Mouse (Mus musculus) cerebellum, adult 2 months (tissue): ENCODE measurements around the gene Ccnl2. TPM values are rescaled to one million over a fixed set of nuclear protein-coding genes. Genes with fewer than 3 reads are reported as not detected.

Experiments
- DNase-seq, 2 experiments: peaks; one replicate each; pipeline ENCODE4 v3.0.0; 2021
- H3K27ac ChIP-seq: fragments of 200-500 bp; 2 replicates; pipeline ENCODE4 v1.5.1; 2012; ENCODE audit warnings: low read length, control low read depth, inconsistent platforms; ENCODE audit not compliant: insufficient read depth
- H3K27me3 ChIP-seq: fragments of 200-500 bp; 2 replicates; pipeline ENCODE4 v1.6.1; 2012; ENCODE audit warnings: inconsistent platforms, mild to moderate bottlenecking, low read length, moderate library complexity; ENCODE audit not compliant: control insufficient read depth, insufficient read depth
- H3K4me1 ChIP-seq: fragments of 200-500 bp; 2 replicates; pipeline ENCODE4 v1.6.1; 2011; ENCODE audit warnings: low read length; ENCODE audit not compliant: control insufficient read depth, insufficient read depth
- H3K4me3 ChIP-seq: fragments of 200-500 bp; replicated peaks from 2 replicates; pipeline ENCODE3; 2011; ENCODE audit warnings: mild to moderate bottlenecking, low read depth, low read length, control low read depth; ENCODE audit not compliant: insufficient read depth
- CTCF ChIP-seq: fragments of 200-500 bp; IDR thresholded peaks from 2 replicates; pipeline ENCODE4 v1.5.1; 2011; ENCODE audit warnings: low read depth, mild to moderate bottlenecking, control low read depth, low read length, moderate library complexity, borderline replicate concordance; ENCODE audit not compliant: insufficient read depth
- POLR2A ChIP-seq: fragments of 200-500 bp; IDR thresholded peaks from 2 replicates; pipeline ENCODE4 v1.6.1; 2011; ENCODE audit warnings: low read length, control low read depth, borderline replicate concordance; ENCODE audit not compliant: insufficient read depth
- whole genome bisulfite sequencing: fragments of 180-500 bp; shearing (Covaris S2); methylation state at CpG from one replicate; pipeline ENCODE4 v1.1.7; 2018; 5-methylcytosine and 5-hydroxymethylcytosine counted together
- polyA plus RNA-seq: library from polyadenylated mRNA; depleted of rRNA; stranded (reverse); fragments of >200 nt; gene quantifications from 2 replicates; pipeline ENCODE4 v1.2.3, GENCODE M21; 2012; rRNA removed

Gene Ccnl2
- polyA plus RNA-seq: 171 and 172 TPM in 2 replicates

- Histone ChIP-seq H3K4me3 (peak within 1 kb of the TSS; percentile 98), H3K27me3 (no peaks in the 10 kb centered on the region), H3K27ac (peak within 1 kb of the TSS; percentile 85), H3K4me1 (peaks cover 8% of the 10 kb centered on the region; the same call in 1 of the 2 replicates)
- under 1% methylated on average over 55 of the region's 60 CpGs for WGBS
- DNase-seq: peak; percentile 92 to 95
- TF ChIP-seq CTCF: no peak
- TF ChIP-seq POLR2A: peak; percentile 57; the same call in 1 of the 2 replicates
These were observed at the start of gene Ccnl2 for GRCm38 (mm10) chr4:155811929-155812664. Gene Ccnl2 (plus strand): TSS chr4:155812489.

GRCm38 (mm10) chr4:155769496-155769879 is 42.8 kb upstream of the Ccnl2 start:
- TF ChIP-seq CTCF (no peak), POLR2A (no peak)
- no peak for DNase-seq
- peak overlapping the region; percentile 35; the same call in 1 of the 2 replicates for H3K27ac ChIP-seq
- 38% methylated on average over 5 of the region's 5 CpGs for WGBS
- peaks cover 9% of the 10 kb centered on the region for H3K4me1 ChIP-seq
- H3K27me3 ChIP-seq: no peaks in the 10 kb centered on the region
- no peak overlapping the region for H3K4me3 ChIP-seq

GRCm38 (mm10) chr4:155769880-155770512 is 42.3 kb upstream of the Ccnl2 start:
- peaks cover 10% of the 10 kb centered on the region for H3K4me1 ChIP-seq
- H3K4me3 ChIP-seq: peak overlapping the region; percentile 62
- DNase-seq: peak; percentile 94 to 97
- WGBS: under 1% methylated on average over 39 of the region's 39 CpGs
- TF ChIP-seq POLR2A (peak; percentile 62), CTCF (peak; percentile 93)
- H3K27me3 ChIP-seq: no peaks in the 10 kb centered on the region
- peak overlapping the region; percentile 74 for H3K27ac ChIP-seq

GRCm38 (mm10) chr4:155770626-155771025 is 41.7 kb upstream of the Ccnl2 start:
- Histone ChIP-seq H3K27ac (peak overlapping the region; percentile 2; the same call in 1 of the 2 replicates), H3K27me3 (no peaks in the 10 kb centered on the region), H3K4me3 (peak overlapping the region; percentile 62), H3K4me1 (peaks cover 16% of the 10 kb centered on the region)
- no peak for DNase-seq
- WGBS: 22% methylated on average over 24 of the region's 24 CpGs
- TF ChIP-seq POLR2A: no peak
- TF ChIP-seq CTCF: no peak

- H3K27ac ChIP-seq: no peak overlapping the region
- DNase-seq: no peak
- TF ChIP-seq POLR2A: no peak
- TF ChIP-seq CTCF: no peak
- H3K4me3 ChIP-seq: no peak overlapping the region
- 70% methylated on average over 2 of the region's 2 CpGs for WGBS
- H3K27me3 ChIP-seq: no peaks in the 10 kb centered on the region
- peaks cover 21% of the 10 kb centered on the region for H3K4me1 ChIP-seq
These were observed 40.6 kb upstream of the Ccnl2 start for GRCm38 (mm10) chr4:155771706-155772105.

- H3K27me3 ChIP-seq: no peaks in the 10 kb centered on the region
- DNase-seq: no peak
- 84% methylated on average over 13 of the region's 13 CpGs for WGBS
- no peak overlapping the region for H3K4me3 ChIP-seq
- peaks cover 21% of the 10 kb centered on the region for H3K4me1 ChIP-seq
- no peak overlapping the region for H3K27ac ChIP-seq
- no peak for TF ChIP-seq CTCF
- TF ChIP-seq POLR2A: no peak
These were observed 39.5 kb upstream of the Ccnl2 start for GRCm38 (mm10) chr4:155772786-155773185.

GRCm38 (mm10) chr4:155773335-155774078 is 38.8 kb upstream of the Ccnl2 start:
- no peak for DNase-seq
- 59% methylated on average over 5 of the region's 5 CpGs for WGBS
- Histone ChIP-seq H3K4me1 (peaks cover 21% of the 10 kb centered on the region), H3K27ac (no peak overlapping the region), H3K4me3 (peak overlapping the region; percentile 72), H3K27me3 (no peaks in the 10 kb centered on the region)
- TF ChIP-seq POLR2A (no peak), CTCF (no peak)
